Mouse (Mus musculus) lung, adult 2 months (tissue): ENCODE results near the gene Crtam.

ENCODE experiments used
- CTCF ChIP-seq: fragments of 200-500 bp; IDR thresholded peaks from 2 replicates; pipeline ENCODE4 v1.5.1; 2011; ENCODE audit warnings: mild to moderate bottlenecking, low read length, control low read depth; ENCODE audit not compliant: insufficient read depth
- POLR2A ChIP-seq: fragments of 200-500 bp; IDR thresholded peaks from 2 replicates; pipeline ENCODE4 v1.6.1; 2011; ENCODE audit warnings: low read depth, mild to moderate bottlenecking, control low read depth, low read length, borderline replicate concordance; ENCODE audit errors: extremely low read depth

GRCm38 (mm10) chr9:40948473-40948872 lies 56.0 kb downstream of the Crtam start:
- no peak for TF ChIP-seq POLR2A
- no peak for TF ChIP-seq CTCF
